Mouse (Mus musculus): ENCODE results near the gene Ttc39b. TPM values are rescaled to one million over a fixed set of nuclear protein-coding genes. Genes with fewer than 3 reads are reported as not detected.

The Ttc39b gene
- 0.37 and 0.60 TPM in 2 replicates for polyA plus RNA-seq (2012; rRNA removed)
- 2.1 and 2.9 TPM in 2 replicates for polyA plus RNA-seq (2014; fragmentation: Nextera tagmentation; extraction: Ambion mirVana)

DNA sequence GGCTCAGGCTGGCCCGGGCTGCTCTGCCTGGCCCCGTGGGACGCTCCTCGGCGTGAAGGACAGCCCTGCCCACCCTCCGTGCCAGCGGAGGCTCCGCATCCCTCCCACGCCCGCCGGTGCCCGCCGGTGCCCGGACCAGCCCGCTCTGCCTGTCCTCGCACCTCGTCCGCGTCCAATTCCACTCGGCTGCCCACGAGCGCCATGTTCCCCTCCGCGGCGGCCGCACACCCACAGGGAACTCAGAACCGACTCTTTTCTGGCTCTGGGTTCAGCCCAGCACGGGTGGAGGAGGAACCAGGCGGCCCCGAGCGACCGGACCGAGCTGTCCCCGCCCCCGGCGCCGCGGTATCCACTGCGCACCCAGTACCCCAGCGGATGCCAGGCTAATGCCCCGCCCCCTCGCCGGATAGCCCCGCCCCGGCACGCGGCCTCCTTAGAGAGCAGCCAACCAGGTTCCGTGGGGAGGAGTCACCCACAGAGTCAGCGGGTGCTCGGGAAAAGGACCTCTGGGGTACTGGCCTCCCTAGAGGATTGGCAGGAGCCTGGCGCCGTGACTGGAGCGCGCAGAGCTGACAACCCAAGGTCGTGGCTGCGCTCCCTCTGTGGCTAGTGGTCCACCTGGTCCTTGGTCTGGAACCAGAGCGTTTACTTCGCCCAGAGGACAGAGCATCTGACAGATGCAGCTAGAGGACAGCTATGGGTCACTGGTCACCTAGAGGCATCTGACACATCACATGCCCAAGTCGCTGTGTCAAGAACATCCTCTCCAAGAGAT, at the start of gene Ttc39b:
Ttc39b (minus strand) TSS at position 346 of the 775 bp plus-strand sequence.
- H3K36me3 ChIP-seq (replicated peaks; ENCODE audit: control insufficient read depth, insufficient read depth, low read depth): no peaks in the 10 kb centered on the region
- whole genome bisulfite sequencing (ENCODE audit: insufficient replicate concordance): under 1% methylated on average over 52 of the region's 59 CpGs
- H3K4me1 ChIP-seq (replicated peaks; ENCODE audit: control insufficient read depth in 2 of 2, insufficient read depth in 2 of 2, low read length in 1 of 2): peaks cover 2 to 7% of the 10 kb centered on the region in 2 experiments; a peak in 3 of 4 replicates
- no peak within 1 kb of the TSS for H3K27ac ChIP-seq
- peak within 1 kb of the TSS; percentile 36 for H3K9ac ChIP-seq (replicated peaks)
- peak within 1 kb of the TSS; percentile 58 to 64 for H3K4me3 ChIP-seq (ENCODE audit: insufficient read depth in 1 of 2, low read depth in 2 of 2, low read length in 2 of 2)
- TF ChIP-seq CTCF (IDR thresholded peaks at IDR 0.05; ENCODE audit: low read depth): no peak
- no peak for TF ChIP-seq EP300 (IDR thresholded peaks at IDR 0.05; ENCODE audit: low read depth)
- DNase-seq (ENCODE audit: low read depth in 3 of 3, low spot score in 3 of 3): peak; percentile 80 to 86 (median 82)
- peaks cover 19% of the 10 kb centered on the region for H3K27me3 ChIP-seq (ENCODE audit: control insufficient read depth, insufficient read depth, low read length)
- peak within 1 kb of the TSS; percentile 76 for H3K4me2 ChIP-seq (ENCODE audit: low read depth)
- ATAC-seq (ENCODE audit: insufficient read depth): peak; percentile 99
- no peaks in the 10 kb centered on the region for H3K9me3 ChIP-seq (ENCODE audit: control insufficient read depth, low read length)

DNA sequence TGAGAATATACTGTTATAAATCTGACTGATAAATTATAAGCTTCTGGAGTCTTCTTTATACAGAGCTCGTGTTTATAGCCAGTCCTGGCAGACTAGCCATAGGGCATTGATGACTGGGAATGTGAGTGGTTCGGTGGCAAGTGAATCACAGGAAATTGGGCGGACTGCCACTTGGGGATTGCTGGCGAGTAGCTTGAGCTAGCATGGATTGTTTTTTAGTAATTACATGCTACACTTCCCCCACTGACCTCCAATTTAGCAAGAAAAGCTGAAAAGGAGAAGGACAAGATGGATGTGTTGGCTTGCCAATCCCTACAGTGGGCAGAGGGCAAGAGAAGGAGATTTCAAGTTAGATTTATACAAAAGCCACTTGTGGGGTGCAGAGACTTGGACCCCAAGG, 49.3 kb upstream of the Ttc39b start:
- Histone ChIP-seq H3K4me1 (replicated peaks; ENCODE audit: control insufficient read depth in 2 of 2, insufficient read depth in 2 of 2, low read length in 1 of 2) (no peaks in the 10 kb centered on the region), H3K9ac (replicated peaks) (no peak overlapping the region), H3K4me2 (ENCODE audit: low read depth) (no peak overlapping the region), H3K4me3 (ENCODE audit: insufficient read depth in 1 of 2, low read depth in 2 of 2, low read length in 2 of 2) (no peak overlapping the region), H3K27me3 (ENCODE audit: control insufficient read depth, insufficient read depth, low read length) (no peaks in the 10 kb centered on the region), H3K27ac (no peak overlapping the region), H3K9me3 (ENCODE audit: control insufficient read depth, low read length) (no peaks in the 10 kb centered on the region), H3K36me3 (replicated peaks; ENCODE audit: control insufficient read depth, insufficient read depth, low read depth) (no peaks in the 10 kb centered on the region)
- DNase-seq (ENCODE audit: low read depth in 3 of 3, low spot score in 3 of 3) (no peak), ATAC-seq (ENCODE audit: insufficient read depth) (no peak)
- 40% methylated on average over 4 of the region's 4 CpGs for WGBS (ENCODE audit: insufficient replicate concordance)
- TF ChIP-seq EP300 (IDR thresholded peaks at IDR 0.05; ENCODE audit: low read depth) (no peak), CTCF (IDR thresholded peaks at IDR 0.05; ENCODE audit: low read depth) (no peak)

DNA sequence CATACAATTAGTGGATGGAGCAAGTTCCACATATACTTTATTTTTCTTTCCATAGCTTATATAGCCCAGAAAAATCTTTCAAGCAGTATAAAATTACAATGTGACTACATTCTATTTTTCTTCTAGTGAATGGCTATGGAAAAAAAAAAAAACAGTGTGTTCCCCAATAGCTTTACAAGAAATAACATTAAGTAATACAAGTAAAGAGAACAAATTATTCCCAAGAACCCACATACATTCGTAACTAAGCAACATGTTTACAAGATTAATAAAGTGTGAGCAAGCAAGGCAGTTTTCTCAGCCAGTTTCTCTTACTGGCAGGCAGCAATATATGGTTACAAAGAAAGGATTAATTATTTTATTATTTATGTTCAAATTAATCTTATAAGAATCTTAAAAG, 33.7 kb upstream of the Ttc39b start:
- no peak overlapping the region for H3K4me3 ChIP-seq (ENCODE audit: insufficient read depth in 1 of 2, low read depth in 2 of 2, low read length in 2 of 2)
- no peaks in the 10 kb centered on the region for H3K4me1 ChIP-seq (replicated peaks; ENCODE audit: control insufficient read depth in 2 of 2, insufficient read depth in 2 of 2, low read length in 1 of 2)
- 52% methylated on average over 1 of the region's 1 CpGs for WGBS (ENCODE audit: insufficient replicate concordance)
- TF ChIP-seq CTCF (IDR thresholded peaks at IDR 0.05; ENCODE audit: low read depth) (no peak), EP300 (IDR thresholded peaks at IDR 0.05; ENCODE audit: low read depth) (no peak)
- no peak overlapping the region for H3K9ac ChIP-seq (replicated peaks)
- no peaks in the 10 kb centered on the region for H3K36me3 ChIP-seq (replicated peaks; ENCODE audit: control insufficient read depth, insufficient read depth, low read depth)
- no peak for ATAC-seq (ENCODE audit: insufficient read depth)
- H3K27ac ChIP-seq: no peak overlapping the region
- no peak for DNase-seq (ENCODE audit: low read depth in 3 of 3, low spot score in 3 of 3)
- no peaks in the 10 kb centered on the region for H3K9me3 ChIP-seq (ENCODE audit: control insufficient read depth, low read length)
- H3K4me2 ChIP-seq (ENCODE audit: low read depth): no peak overlapping the region
- no peaks in the 10 kb centered on the region for H3K27me3 ChIP-seq (ENCODE audit: control insufficient read depth, insufficient read depth, low read length)

DNA sequence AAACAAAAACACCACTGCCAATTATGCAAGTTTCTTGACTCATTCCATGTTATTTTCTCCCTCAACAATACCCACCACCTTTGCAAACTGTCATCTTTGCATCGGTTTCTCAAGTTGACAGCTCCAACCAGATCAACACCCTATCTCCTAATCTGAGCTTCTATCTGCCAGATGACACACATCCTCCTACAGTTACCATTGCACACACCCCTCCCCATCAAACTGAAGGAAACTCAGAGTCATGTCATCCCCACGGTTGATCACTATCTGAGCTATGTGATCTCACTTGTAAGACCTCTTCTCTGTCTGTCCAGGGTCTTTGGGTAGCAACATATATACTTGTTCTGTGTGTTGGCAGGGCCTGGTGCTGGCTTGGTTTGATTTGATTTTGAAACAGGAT, 30.7 kb upstream of the Ttc39b start:
- Histone ChIP-seq H3K27ac (no peak overlapping the region), H3K9ac (replicated peaks) (no peak overlapping the region), H3K36me3 (replicated peaks; ENCODE audit: control insufficient read depth, insufficient read depth, low read depth) (no peaks in the 10 kb centered on the region), H3K27me3 (ENCODE audit: control insufficient read depth, insufficient read depth, low read length) (no peaks in the 10 kb centered on the region), H3K4me2 (ENCODE audit: low read depth) (no peak overlapping the region), H3K9me3 (ENCODE audit: control insufficient read depth, low read length) (no peaks in the 10 kb centered on the region), H3K4me1 (replicated peaks; ENCODE audit: control insufficient read depth in 2 of 2, insufficient read depth in 2 of 2, low read length in 1 of 2) (no peaks in the 10 kb centered on the region), H3K4me3 (ENCODE audit: insufficient read depth in 1 of 2, low read depth in 2 of 2, low read length in 2 of 2) (no peak overlapping the region)
- no peak for ATAC-seq (ENCODE audit: insufficient read depth)
- 26% methylated on average over 2 of the region's 2 CpGs for WGBS (ENCODE audit: insufficient replicate concordance)
- no peak for DNase-seq (ENCODE audit: low read depth in 3 of 3, low spot score in 3 of 3)
- TF ChIP-seq EP300 (IDR thresholded peaks at IDR 0.05; ENCODE audit: low read depth): no peak

DNA sequence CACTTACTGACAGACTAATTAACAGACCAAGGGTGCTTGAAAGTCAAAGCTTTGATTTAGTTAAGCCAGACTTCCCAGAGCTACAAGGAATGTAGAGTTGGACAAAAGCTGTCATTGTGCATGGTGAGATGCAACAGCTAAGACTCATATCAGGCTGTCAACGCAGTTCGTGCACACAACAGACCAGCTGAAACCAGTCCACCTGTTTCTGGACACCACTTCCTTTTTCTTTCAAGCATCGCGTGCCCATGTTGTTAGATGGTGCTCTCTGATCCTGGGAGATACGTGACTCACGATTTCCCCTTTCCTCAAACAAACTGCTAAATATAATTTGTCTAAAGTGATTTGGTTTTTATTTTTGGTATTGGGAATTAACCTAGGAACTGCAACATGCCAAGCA, 29.9 kb upstream of the Ttc39b start:
- Histone ChIP-seq H3K27me3 (ENCODE audit: control insufficient read depth, insufficient read depth, low read length) (no peaks in the 10 kb centered on the region; the same call in 1 of the 2 replicates), H3K4me2 (ENCODE audit: low read depth) (no peak overlapping the region), H3K27ac (no peak overlapping the region), H3K36me3 (replicated peaks; ENCODE audit: control insufficient read depth, insufficient read depth, low read depth) (no peaks in the 10 kb centered on the region), H3K9ac (replicated peaks) (no peak overlapping the region), H3K4me3 (ENCODE audit: insufficient read depth in 1 of 2, low read depth in 2 of 2, low read length in 2 of 2) (no peak overlapping the region), H3K4me1 (replicated peaks; ENCODE audit: control insufficient read depth in 2 of 2, insufficient read depth in 2 of 2, low read length in 1 of 2) (no peaks in the 10 kb centered on the region), H3K9me3 (ENCODE audit: control insufficient read depth, low read length) (no peaks in the 10 kb centered on the region)
- TF ChIP-seq EP300 (IDR thresholded peaks at IDR 0.05; ENCODE audit: low read depth): no peak
- TF ChIP-seq CTCF (IDR thresholded peaks at IDR 0.05; ENCODE audit: low read depth): no peak
- ATAC-seq (ENCODE audit: insufficient read depth) (no peak), DNase-seq (ENCODE audit: low read depth in 3 of 3, low spot score in 3 of 3) (no peak)
- WGBS (ENCODE audit: insufficient replicate concordance): 11% methylated on average over 6 of the region's 6 CpGs

All from liver, embryonic 14.5 days (tissue).